Comparison of ENCODE assay signal across 20 mouse cellular contexts in genomic region chr11:51338416-51338815, GRCm38 (mm10). TPM values are rescaled to one million over a fixed set of nuclear protein-coding genes. Genes with fewer than 3 reads are reported as not detected.
DNase-seq lines count a peak whose midpoint lies in the region; ATAC-seq and TF ChIP-seq lines count a peak whose summit lies in the region.
"Had no signal": no experiment of that assay in that cellular context is flagged by ENCODE, and none has a peak within 500 bp of the region (broad histone marks: within the 10 kb centered on the region; RNA-seq: fewer than 3 reads in every experiment).

No protein-coding gene starts in this region.

- peak overlapping the region; percentile 75 for H3K27ac ChIP-seq in layer of hippocampus, adult 2 months
- no peak overlapping the region for H3K27ac ChIP-seq in lung, embryonic 16.5 days (ENCODE audit: low read length)
- no peak overlapping the region for H3K27ac ChIP-seq in lung, postnatal 0 days (ENCODE audit: low read length)
- H3K27ac ChIP-seq: forebrain, embryonic 10.5 days; gastrocnemius, adult 2 months; heart, embryonic 13.5 days had no signal

- no peaks in the 10 kb centered on the region for H3K27me3 ChIP-seq in lung, embryonic 16.5 days (ENCODE audit: control insufficient read depth, insufficient read depth, low read depth, low read length)
- no peaks in the 10 kb centered on the region for H3K27me3 ChIP-seq in lung, postnatal 0 days (replicated peaks; ENCODE audit: insufficient read depth, low read length)

- no peak overlapping the region for H3K4me2 ChIP-seq in lung, embryonic 16.5 days (ENCODE audit: low read depth, low read length)
- H3K4me2 ChIP-seq in lung, postnatal 0 days (replicated peaks; ENCODE audit: low read depth, low read length) = no peak overlapping the region
- H3K4me2 ChIP-seq: heart, embryonic 13.5 days had no signal

- no peak for TF ChIP-seq EP300 in lung, postnatal 0 days (IDR thresholded peaks at IDR 0.05)

- ATAC-seq in lung, embryonic 16.5 days (ENCODE audit: low read depth) = peak; percentile 59
- no peak for ATAC-seq in lung, postnatal 0 days
- ATAC-seq: forebrain, embryonic 14.5 days had no signal

- H3K4me3 ChIP-seq in layer of hippocampus, adult 2 months = no peak overlapping the region
- H3K4me3 ChIP-seq in lung, embryonic 16.5 days (ENCODE audit: low read length) = no peak overlapping the region
- no peak overlapping the region for H3K4me3 ChIP-seq in lung, postnatal 0 days (ENCODE audit: low read depth, low read length)
- H3K4me3 ChIP-seq: erythroblast, embryonic 14.5 days; forebrain, embryonic 10.5 days; gastrocnemius, adult 2 months; heart, embryonic 13.5 days had no signal

- H3K9ac ChIP-seq in lung, embryonic 16.5 days (ENCODE audit: low read length) = no peak overlapping the region
- no peak overlapping the region for H3K9ac ChIP-seq in lung, postnatal 0 days (replicated peaks; ENCODE audit: low read depth)
- H3K9ac ChIP-seq: heart, embryonic 13.5 days had no signal

- 54% methylated on average over 7 of the region's 7 CpGs for WGBS in lung, embryonic 16.5 days
- WGBS in lung, postnatal 0 days = 52% methylated on average over 7 of the region's 7 CpGs

- H3K4me1 ChIP-seq in lung, embryonic 16.5 days (replicated peaks; ENCODE audit: control insufficient read depth, insufficient read depth, low read length) = peaks cover 15% of the 10 kb centered on the region
- 0 out of 2 replicates have a peak, but pooled peaks cover 1% of the 10 kb centered on the region for H3K4me1 ChIP-seq in lung, postnatal 0 days (ENCODE audit: insufficient read depth, low read depth, low read length)

- peak; percentile 66 for DNase-seq in kidney, postnatal 10 days
- no peak for DNase-seq in kidney, postnatal 25 days
- no peak for DNase-seq in layer of hippocampus, adult 2 months (ENCODE audit: low spot score in 2 of 2)
- no peak for DNase-seq in layer of hippocampus, adult 18-20 months (ENCODE audit: low spot score in 2 of 2)
- DNase-seq in lung, postnatal 0 days (ENCODE audit: low spot score) = no peak
- peak; percentile 52 for DNase-seq in testis, postnatal 10 days (ENCODE audit: low spot score)
- no peak for DNase-seq in testis, postnatal 14 days (ENCODE audit: low spot score)
- DNase-seq: adrenal gland, adult 2 months; adrenal gland, postnatal 25 days; cerebellum, adult 18-20 months; cerebellum, adult 9-11 months; cerebellum, postnatal 36 days; gastrocnemius, adult 2 months; gastrocnemius, postnatal 25 days; heart, postnatal 4 days had no signal

- no peak for TF ChIP-seq CTCF in layer of hippocampus, adult 2 months (conservative IDR thresholded peaks at IDR 0.05)
- TF ChIP-seq CTCF in lung, postnatal 0 days (IDR thresholded peaks at IDR 0.05) = no peak

- no peaks in the 10 kb centered on the region for H3K9me3 ChIP-seq in lung, embryonic 16.5 days (ENCODE audit: control insufficient read depth, low read length)
- no peaks in the 10 kb centered on the region for H3K9me3 ChIP-seq in lung, postnatal 0 days (ENCODE audit: low read length)
- H3K9me3 ChIP-seq: forebrain, embryonic 10.5 days; heart, embryonic 13.5 days had no signal

- H3K36me3 ChIP-seq in lung, embryonic 16.5 days (ENCODE audit: control insufficient read depth, insufficient read depth, low read length) = no peaks in the 10 kb centered on the region
- H3K36me3 ChIP-seq in lung, postnatal 0 days (ENCODE audit: insufficient read depth, low read length) = no peaks in the 10 kb centered on the region
- H3K36me3 ChIP-seq: forebrain, embryonic 10.5 days; heart, embryonic 13.5 days had no signal

RNA-seq across cellular contexts. Expression of gene Col23a1, which starts 48.7 kb away (rescaled TPM):
- 1 to 10 TPM; 5.3 to 6.7 TPM for total RNA-seq in layer of hippocampus, adult 2 months (2021)
- 1 to 10 TPM; 5.5 to 8.8 TPM for total RNA-seq in layer of hippocampus, adult 18-20 months (2021)
- polyA plus RNA-seq in lung, embryonic 16.5 days (2015; fragmentation: Nextera tagmentation; extraction: Ambion mirVana) = 9.7 and 10.4 TPM in 2 replicates
- 17.2 and 18.2 TPM in 2 replicates for polyA plus RNA-seq in lung, postnatal 0 days (2015; fragmentation: Nextera tagmentation; extraction: Ambion mirVana)
- polyA plus RNA-seq: erythroblast, embryonic 14.5 days had no signal

Comparison
In these comparisons a context has a peak if more than half of its experiments do, and no peak if none do; other contexts are left out.
1. DNase-seq: peak in kidney, postnatal 10 days (single experiment) and testis, postnatal 10 days (single experiment); none in kidney, postnatal 25 days (0 of 2), layer of hippocampus, adult 2 months (0 of 2), layer of hippocampus, adult 18-20 months (0 of 2), lung, postnatal 0 days (single experiment) and testis, postnatal 14 days (single experiment).